Comparison of ENCODE assay signal across 15 mouse cellular contexts in the genomic region with DNA sequence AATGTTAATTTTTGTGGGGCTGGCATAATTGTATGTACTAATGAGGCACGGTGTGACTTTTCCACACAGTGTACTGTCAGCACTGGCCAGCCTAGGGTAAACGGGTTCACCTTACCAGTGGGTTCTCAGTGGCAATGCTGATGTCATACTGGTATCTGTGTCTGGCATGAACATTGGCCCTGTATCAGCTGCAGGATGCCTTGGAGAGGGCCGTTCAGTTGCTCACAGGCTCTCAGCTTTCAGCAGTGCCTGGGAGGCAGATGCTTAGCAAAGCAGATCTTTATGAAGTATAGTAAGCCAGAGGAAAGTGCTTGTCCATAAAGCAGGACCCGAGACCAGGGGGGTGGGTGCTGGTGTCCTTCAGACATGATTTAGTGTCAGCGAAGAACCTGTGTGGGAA. TPM values are rescaled to one million over a fixed set of nuclear protein-coding genes. Genes with fewer than 3 reads are reported as not detected.
DNase-seq lines count a peak whose midpoint lies in the region; ATAC-seq and TF ChIP-seq lines count a peak whose summit lies in the region.
"Had no signal": no experiment of that assay in that cellular context is flagged by ENCODE, and none has a peak within 500 bp of the region (broad histone marks: within the 10 kb centered on the region; RNA-seq: fewer than 3 reads in every experiment).

No protein-coding gene starts in this region.

- no peaks in the 10 kb centered on the region for H3K9me3 ChIP-seq in forebrain, embryonic 10.5 days
- no peaks in the 10 kb centered on the region for H3K9me3 ChIP-seq in forebrain, embryonic 16.5 days (ENCODE audit: control insufficient read depth, low read length)
- no peaks in the 10 kb centered on the region for H3K9me3 ChIP-seq in hindbrain, postnatal 0 days (ENCODE audit: low read length)
- H3K9me3 ChIP-seq in hindbrain, embryonic 14.5 days (ENCODE audit: control insufficient read depth, low read length) = no peaks in the 10 kb centered on the region
- H3K9me3 ChIP-seq in embryonic facial prominence, embryonic 12.5 days = no peaks in the 10 kb centered on the region
- no peaks in the 10 kb centered on the region for H3K9me3 ChIP-seq in limb, embryonic 13.5 days

- ATAC-seq in forebrain, embryonic 16.5 days = no peak
- no peak for ATAC-seq in hindbrain, postnatal 0 days
- no peak for ATAC-seq in hindbrain, embryonic 14.5 days (ENCODE audit: low FRiP score)
- no peak for ATAC-seq in embryonic facial prominence, embryonic 12.5 days (ENCODE audit: insufficient number of reproducible peaks, insufficient read depth, low FRiP score, low TSS enrichment)
- no peak; the same call in 1 of the 2 replicates for ATAC-seq in limb, embryonic 13.5 days (ENCODE audit: low FRiP score, low read depth)

- H3K4me2 ChIP-seq in forebrain, embryonic 16.5 days (ENCODE audit: low read length) = no peak overlapping the region
- H3K4me2 ChIP-seq in hindbrain, postnatal 0 days (ENCODE audit: low read depth, low read length) = no peak overlapping the region
- no peak overlapping the region for H3K4me2 ChIP-seq in hindbrain, embryonic 14.5 days (replicated peaks)
- H3K4me2 ChIP-seq in embryonic facial prominence, embryonic 12.5 days (replicated peaks) = no peak overlapping the region
- H3K4me2 ChIP-seq in limb, embryonic 13.5 days (replicated peaks) = no peak overlapping the region

- no peak for DNase-seq in forebrain, embryonic 10.5 days (ENCODE audit: extremely low spot score, low spot score)
- DNase-seq in hindbrain, postnatal 0 days (ENCODE audit: low spot score) = no peak
- DNase-seq in hindbrain, embryonic 14.5 days (ENCODE audit: low spot score) = no peak
- no peak for DNase-seq in urinary bladder, postnatal 14 days (ENCODE audit: low spot score)
- DNase-seq in cerebellum, postnatal 4 days (ENCODE audit: low spot score in 2 of 2) = no peak
- DNase-seq: adrenal gland, postnatal 10 days; cerebellum, postnatal 14 days; kidney, adult 8-10 months; lung, adult 18-20 months had no signal

- H3K27me3 ChIP-seq in forebrain, embryonic 10.5 days (ENCODE audit: poor library complexity, severe bottlenecking) = no peaks in the 10 kb centered on the region
- H3K27me3 ChIP-seq in forebrain, embryonic 16.5 days (replicated peaks; ENCODE audit: control insufficient read depth, insufficient read depth, low read length) = no peaks in the 10 kb centered on the region
- no peaks in the 10 kb centered on the region for H3K27me3 ChIP-seq in hindbrain, postnatal 0 days (ENCODE audit: insufficient read depth, low read length)
- no peaks in the 10 kb centered on the region for H3K27me3 ChIP-seq in hindbrain, embryonic 14.5 days (ENCODE audit: control insufficient read depth, insufficient read depth, low read length)
- H3K27me3 ChIP-seq in embryonic facial prominence, embryonic 12.5 days = no peaks in the 10 kb centered on the region
- no peaks in the 10 kb centered on the region for H3K27me3 ChIP-seq in limb, embryonic 13.5 days

- H3K36me3 ChIP-seq in forebrain, embryonic 10.5 days (replicated peaks) = peaks cover 14% of the 10 kb centered on the region; the same call in 1 of the 2 replicates
- no peaks in the 10 kb centered on the region for H3K36me3 ChIP-seq in forebrain, embryonic 16.5 days (ENCODE audit: control insufficient read depth, insufficient read depth)
- no peaks in the 10 kb centered on the region for H3K36me3 ChIP-seq in hindbrain, postnatal 0 days (ENCODE audit: insufficient read depth, low read length)
- no peaks in the 10 kb centered on the region for H3K36me3 ChIP-seq in hindbrain, embryonic 14.5 days (replicated peaks; ENCODE audit: control insufficient read depth, insufficient read depth)
- no peaks in the 10 kb centered on the region for H3K36me3 ChIP-seq in embryonic facial prominence, embryonic 12.5 days
- H3K36me3 ChIP-seq in limb, embryonic 13.5 days = peaks cover 7% of the 10 kb centered on the region

- H3K4me3 ChIP-seq in forebrain, embryonic 10.5 days = no peak overlapping the region
- H3K4me3 ChIP-seq in forebrain, embryonic 16.5 days (replicated peaks; ENCODE audit: low read length) = no peak overlapping the region
- H3K4me3 ChIP-seq in hindbrain, postnatal 0 days (ENCODE audit: low read length) = no peak overlapping the region
- no peak overlapping the region for H3K4me3 ChIP-seq in hindbrain, embryonic 14.5 days (replicated peaks; ENCODE audit: low read length)
- no peak overlapping the region for H3K4me3 ChIP-seq in embryonic facial prominence, embryonic 12.5 days
- no peak overlapping the region for H3K4me3 ChIP-seq in limb, embryonic 13.5 days

- peaks cover 38% of the 10 kb centered on the region for H3K4me1 ChIP-seq in forebrain, embryonic 10.5 days
- H3K4me1 ChIP-seq in forebrain, embryonic 16.5 days (replicated peaks; ENCODE audit: control insufficient read depth, insufficient read depth, low read length) = peaks cover 34% of the 10 kb centered on the region
- H3K4me1 ChIP-seq in hindbrain, postnatal 0 days (ENCODE audit: insufficient read depth, low read length) = peaks cover 18% of the 10 kb centered on the region
- peaks cover 34% of the 10 kb centered on the region for H3K4me1 ChIP-seq in hindbrain, embryonic 14.5 days (replicated peaks; ENCODE audit: control insufficient read depth, insufficient read depth, low read length)
- peaks cover 37% of the 10 kb centered on the region for H3K4me1 ChIP-seq in embryonic facial prominence, embryonic 12.5 days
- H3K4me1 ChIP-seq in limb, embryonic 13.5 days = peaks cover 60% of the 10 kb centered on the region

- no peak overlapping the region for H3K9ac ChIP-seq in forebrain, embryonic 16.5 days (replicated peaks; ENCODE audit: low read depth, low read length)
- no peak overlapping the region for H3K9ac ChIP-seq in hindbrain, postnatal 0 days (replicated peaks; ENCODE audit: low read length)
- no peak overlapping the region for H3K9ac ChIP-seq in hindbrain, embryonic 14.5 days
- H3K9ac ChIP-seq in embryonic facial prominence, embryonic 12.5 days = no peak overlapping the region
- H3K9ac ChIP-seq in limb, embryonic 13.5 days = peak overlapping the region; percentile 53; the same call in 1 of the 2 replicates

- TF ChIP-seq CTCF in hindbrain, postnatal 0 days (IDR thresholded peaks at IDR 0.05; ENCODE audit: low read depth) = no peak

- H3K27ac ChIP-seq in forebrain, embryonic 10.5 days = peak overlapping the region; percentile 70
- no peak overlapping the region for H3K27ac ChIP-seq in forebrain, embryonic 16.5 days (ENCODE audit: low read length)
- peak overlapping the region; percentile 60; the same call in 1 of the 2 replicates for H3K27ac ChIP-seq in hindbrain, postnatal 0 days
- no peak overlapping the region for H3K27ac ChIP-seq in hindbrain, embryonic 14.5 days
- peak overlapping the region; percentile 32 for H3K27ac ChIP-seq in embryonic facial prominence, embryonic 12.5 days
- H3K27ac ChIP-seq in limb, embryonic 13.5 days = peak overlapping the region; percentile 73; the same call in 1 of the 2 replicates

- WGBS in forebrain, embryonic 10.5 days = 75% methylated on average over 5 of the region's 5 CpGs
- WGBS in forebrain, embryonic 16.5 days = 65% methylated on average over 5 of the region's 5 CpGs
- 66% methylated on average over 5 of the region's 5 CpGs for WGBS in hindbrain, postnatal 0 days
- 64% methylated on average over 5 of the region's 5 CpGs for WGBS in hindbrain, embryonic 14.5 days
- 62% methylated on average over 5 of the region's 5 CpGs for WGBS in embryonic facial prominence, embryonic 12.5 days
- 43% methylated on average over 5 of the region's 5 CpGs for WGBS in limb, embryonic 13.5 days

RNA-seq across cellular contexts. Expression of a gene that starts 16.6 kb away (rescaled TPM):
- polyA plus RNA-seq in forebrain, embryonic 10.5 days (2016; fragmentation: Nextera tagmentation; extraction: Ambion mirVana) = 44.1 and 56.4 TPM in 2 replicates
- polyA plus RNA-seq in forebrain, embryonic 16.5 days (2015; fragmentation: Nextera tagmentation; extraction: Ambion mirVana) = 68.4 and 69.9 TPM in 2 replicates
- 59.7 and 62.5 TPM in 2 replicates for total RNA-seq in hindbrain, postnatal 0 days (2014; rRNA removed)
- polyA plus RNA-seq in hindbrain, postnatal 0 days (2015; fragmentation: Nextera tagmentation; extraction: Ambion mirVana) = 22.5 and 22.8 TPM in 2 replicates
- polyA plus RNA-seq in hindbrain, embryonic 14.5 days (2014; fragmentation: Nextera tagmentation; extraction: Ambion mirVana) = 37.8 and 50.5 TPM in 2 replicates
- polyA plus RNA-seq in embryonic facial prominence, embryonic 12.5 days (2016; fragmentation: Nextera tagmentation; extraction: Ambion mirVana) = 46.0 and 55.6 TPM in 2 replicates
- polyA plus RNA-seq in limb, embryonic 13.5 days (2015; fragmentation: Nextera tagmentation; extraction: Ambion mirVana) = 42.0 and 53.6 TPM in 2 replicates

RNA-seq across cellular contexts. Expression of a gene that starts 21.4 kb away (rescaled TPM):
- polyA plus RNA-seq in forebrain, embryonic 10.5 days (2016; fragmentation: Nextera tagmentation; extraction: Ambion mirVana) = not detected in 2 replicates
- polyA plus RNA-seq in forebrain, embryonic 16.5 days (2015; fragmentation: Nextera tagmentation; extraction: Ambion mirVana) = 0.50 and 0.72 TPM in 2 replicates
- total RNA-seq in hindbrain, postnatal 0 days (2014; rRNA removed) = 0.42 TPM in 1 of 2 replicates, not detected in the other
- polyA plus RNA-seq in hindbrain, postnatal 0 days (2015; fragmentation: Nextera tagmentation; extraction: Ambion mirVana) = 0.23 and 0.50 TPM in 2 replicates
- not detected in 2 replicates for polyA plus RNA-seq in hindbrain, embryonic 14.5 days (2014; fragmentation: Nextera tagmentation; extraction: Ambion mirVana)
- polyA plus RNA-seq in embryonic facial prominence, embryonic 12.5 days (2016; fragmentation: Nextera tagmentation; extraction: Ambion mirVana) = not detected in 2 replicates
- not detected in 2 replicates for polyA plus RNA-seq in limb, embryonic 13.5 days (2015; fragmentation: Nextera tagmentation; extraction: Ambion mirVana)
- total RNA-seq: granulocyte monocyte progenitor cell, adult 5-6 weeks; hematopoietic stem cell, adult 5-6 weeks; megakaryocyte-erythroid progenitor cell, adult 5-6 weeks had no signal

RNA-seq across cellular contexts. Expression of a gene that starts 58.6 kb away (rescaled TPM):
- polyA plus RNA-seq in forebrain, embryonic 10.5 days (2016; fragmentation: Nextera tagmentation; extraction: Ambion mirVana) = 27.4 and 30.5 TPM in 2 replicates
- polyA plus RNA-seq in forebrain, embryonic 16.5 days (2015; fragmentation: Nextera tagmentation; extraction: Ambion mirVana) = 44.1 and 47.5 TPM in 2 replicates
- total RNA-seq in hindbrain, postnatal 0 days (2014; rRNA removed) = 148 and 163 TPM in 2 replicates
- 60.1 and 72.1 TPM in 2 replicates for polyA plus RNA-seq in hindbrain, postnatal 0 days (2015; fragmentation: Nextera tagmentation; extraction: Ambion mirVana)
- polyA plus RNA-seq in hindbrain, embryonic 14.5 days (2014; fragmentation: Nextera tagmentation; extraction: Ambion mirVana) = 57.3 and 65.0 TPM in 2 replicates
- polyA plus RNA-seq in embryonic facial prominence, embryonic 12.5 days (2016; fragmentation: Nextera tagmentation; extraction: Ambion mirVana) = 17.4 and 17.5 TPM in 2 replicates
- 14.2 TPM in 2 replicates for polyA plus RNA-seq in limb, embryonic 13.5 days (2015; fragmentation: Nextera tagmentation; extraction: Ambion mirVana)

Comparison
In these comparisons a context has a peak if more than half of its experiments do, and no peak if none do; other contexts are left out.
1. H3K27ac ChIP-seq: peak in forebrain, embryonic 10.5 days (single experiment), hindbrain, postnatal 0 days (single experiment), embryonic facial prominence, embryonic 12.5 days (single experiment) and limb, embryonic 13.5 days (single experiment); none in forebrain, embryonic 16.5 days (single experiment) and hindbrain, embryonic 14.5 days (single experiment).